Mouse (Mus musculus) lung, adult 10 weeks (tissue): ENCODE results near the gene Rbm10. TPM values are rescaled to one million over a fixed set of nuclear protein-coding genes. Genes with fewer than 3 reads are reported as not detected.

Experiments
- polyA plus RNA-seq: library from polyadenylated mRNA; stranded (reverse); fragments of 350-450 nt; fragmentation: Illumina TruSeq; extraction: RNeasy Lipid Tissue Mini Kit (QIAGEN cat#74804); gene quantifications from one replicate; pipeline ENCODE4 v1.2.3, GENCODE M21; 2014; ENCODE audit warnings: low read depth, low replicate concordance; ENCODE audit not compliant: insufficient read depth

Rbm10 gene
- 15.1 TPM for polyA plus RNA-seq

GRCm38 (mm10) chrX:20617176-20617902 lies at the start of gene Rbm10, which contains the start of gene Ndufb11:
Gene Rbm10 (plus strand): TSS chrX:20617503.
Gene Ndufb11 (minus strand): TSS chrX:20617619.

GRCm38 (mm10) chrX:20658026-20658652 lies 40.8 kb downstream of the Rbm10 start, which contains the start of gene Uba1:
Gene Uba1 (plus strand): TSS chrX:20658326.

GRCm38 (mm10) chrX:20687519-20688067 lies 70.3 kb downstream of the Rbm10 start, which contains the start of gene Cdk16:
Gene Cdk16 (plus strand): TSS chrX:20687954.

Other genes starting within 250 kb of the Rbm10 start
- 2.6 TPM for gene Jade3, start 191.8 kb upstream of the Rbm10 start, polyA plus RNA-seq
- 0.43 TPM for gene Rgn, start 67.7 kb upstream of the Rbm10 start, polyA plus RNA-seq
- 237 TPM for gene Ndufb11, start 116 bp downstream of the Rbm10 start, polyA plus RNA-seq
- gene Uba1, start 40.8 kb downstream of the Rbm10 start, polyA plus RNA-seq: 73.2 TPM
- 45.6 TPM for gene Cdk16, start 70.5 kb downstream of the Rbm10 start, polyA plus RNA-seq
- 5.2 TPM for gene Usp11, start 86.4 kb downstream of the Rbm10 start, polyA plus RNA-seq
- gene Araf, start 180.3 kb downstream of the Rbm10 start, polyA plus RNA-seq: 49.2 TPM